9 mouse cellular contexts compared by ENCODE assay signal in the genomic region with DNA sequence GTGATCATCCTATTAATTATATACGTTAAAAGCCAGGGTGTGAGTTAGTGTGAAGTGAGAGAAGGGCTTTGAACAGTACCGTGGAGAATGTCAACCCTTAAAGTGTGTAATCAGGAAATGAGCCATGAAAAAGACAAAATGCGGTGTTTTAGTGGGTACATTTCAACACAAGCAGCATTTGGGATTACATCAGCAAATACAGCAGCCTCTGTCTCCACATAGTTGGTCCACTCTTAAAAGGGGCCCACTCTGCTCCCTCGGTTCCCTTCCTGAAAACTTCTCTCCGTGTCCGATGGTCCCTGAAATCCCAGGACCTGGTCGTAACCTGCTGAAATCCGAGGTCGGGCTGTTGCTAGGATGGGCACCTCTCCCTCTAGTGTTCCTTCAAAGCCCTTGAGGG. TPM values are rescaled to one million over a fixed set of nuclear protein-coding genes. Genes with fewer than 3 reads are reported as not detected.
A peak's percentile ranks its signal among the peaks of the same experiment; 100 is the strongest.
DNase-seq lines count a peak whose midpoint lies in the region; ATAC-seq and TF ChIP-seq lines count a peak whose summit lies in the region.
"Had no signal": no experiment of that assay in that cellular context is flagged by ENCODE, and none has a peak within 500 bp of the region (broad histone marks: within the 10 kb centered on the region; RNA-seq: fewer than 3 reads in every experiment).

No protein-coding gene starts in this region.

- H3K9me3 ChIP-seq in embryonic facial prominence, embryonic 11.5 days (replicated peaks; ENCODE audit: control insufficient read depth, low read length): no peaks in the 10 kb centered on the region
- H3K9me3 ChIP-seq in intestine, postnatal 0 days (ENCODE audit: control insufficient read depth): no peaks in the 10 kb centered on the region
- H3K9me3 ChIP-seq in neural tube, embryonic 13.5 days: no peaks in the 10 kb centered on the region

- no peak for DNase-seq in layer of hippocampus, adult 2 months (ENCODE audit: low spot score in 2 of 2)
- DNase-seq in layer of hippocampus, postnatal 10 days (ENCODE audit: low spot score in 2 of 2): no peak
- DNase-seq in embryonic facial prominence, embryonic 11.5 days (ENCODE audit: low spot score): no peak
- DNase-seq in gastrocnemius, postnatal 10 days: no peak
- DNase-seq in thymus, postnatal 0 days (ENCODE audit: low spot score): no peak

- TF ChIP-seq CTCF in layer of hippocampus, adult 2 months (conservative IDR thresholded peaks at IDR 0.05): peak; percentile 20; the same call in 1 of the 2 replicates
- no peak; the same call in 1 of the 2 replicates for TF ChIP-seq CTCF in intestine, postnatal 0 days (IDR thresholded peaks at IDR 0.05; ENCODE audit: low read depth)

- H3K27ac ChIP-seq in layer of hippocampus, adult 2 months: peak overlapping the region; percentile 74
- H3K27ac ChIP-seq in embryonic facial prominence, embryonic 11.5 days (replicated peaks; ENCODE audit: low read depth, low read length): peak overlapping the region; percentile 70; the same call in 1 of the 2 replicates
- H3K27ac ChIP-seq in intestine, postnatal 0 days (ENCODE audit: low read depth, low read length): no peak overlapping the region
- H3K27ac ChIP-seq in neural tube, embryonic 13.5 days (replicated peaks): peak overlapping the region; percentile 90

- WGBS in embryonic facial prominence, embryonic 11.5 days: 1% methylated on average over 9 of the region's 9 CpGs
- WGBS in intestine, postnatal 0 days: under 1% methylated on average over 9 of the region's 9 CpGs
- WGBS in neural tube, embryonic 13.5 days: under 1% methylated on average over 9 of the region's 9 CpGs

- no peaks in the 10 kb centered on the region for H3K4me1 ChIP-seq in embryonic facial prominence, embryonic 11.5 days (ENCODE audit: control insufficient read depth, insufficient read depth, low read length)
- H3K4me1 ChIP-seq in intestine, postnatal 0 days (replicated peaks; ENCODE audit: control insufficient read depth, insufficient read depth, low read length): no peaks in the 10 kb centered on the region; the same call in 1 of the 2 replicates
- peaks cover 30% of the 10 kb centered on the region for H3K4me1 ChIP-seq in neural tube, embryonic 13.5 days (replicated peaks)

- peak overlapping the region; percentile 78 for H3K4me2 ChIP-seq in embryonic facial prominence, embryonic 11.5 days (ENCODE audit: low read depth, low read length)
- peak overlapping the region; percentile 87 for H3K4me2 ChIP-seq in intestine, postnatal 0 days (replicated peaks; ENCODE audit: low read depth)
- H3K4me2 ChIP-seq in neural tube, embryonic 13.5 days: peak overlapping the region; percentile 82

- ATAC-seq in embryonic facial prominence, embryonic 11.5 days (replicated peaks; ENCODE audit: insufficient number of reproducible peaks, low FRiP score, low TSS enrichment, low read depth): peak; percentile 11; the same call in 1 of the 2 replicates
- no peak for ATAC-seq in intestine, postnatal 0 days
- ATAC-seq in neural tube, embryonic 13.5 days (ENCODE audit: low read depth): peak; percentile 3
- no peak for ATAC-seq in megakaryocyte-erythroid progenitor cell, adult 5-6 weeks (replicated peaks; ENCODE audit: low FRiP score, low TSS enrichment, poor library complexity, severe bottlenecking)

- peak overlapping the region; percentile 72 for H3K9ac ChIP-seq in embryonic facial prominence, embryonic 11.5 days (replicated peaks; ENCODE audit: low read length)
- peak overlapping the region; percentile 83; the same call in 1 of the 2 replicates for H3K9ac ChIP-seq in intestine, postnatal 0 days (ENCODE audit: low read depth, low read length)
- H3K9ac ChIP-seq in neural tube, embryonic 13.5 days: peak overlapping the region; percentile 77

- H3K36me3 ChIP-seq in embryonic facial prominence, embryonic 11.5 days (replicated peaks; ENCODE audit: control insufficient read depth, insufficient read depth, low read depth, low read length): no peaks in the 10 kb centered on the region; the same call in 1 of the 2 replicates
- peaks cover 23% of the 10 kb centered on the region; the same call in 1 of the 2 replicates for H3K36me3 ChIP-seq in intestine, postnatal 0 days (ENCODE audit: control insufficient read depth, insufficient read depth)
- H3K36me3 ChIP-seq in neural tube, embryonic 13.5 days: peaks cover 23% of the 10 kb centered on the region

- H3K4me3 ChIP-seq in layer of hippocampus, adult 2 months: peak overlapping the region; percentile 66
- H3K4me3 ChIP-seq in embryonic facial prominence, embryonic 11.5 days (ENCODE audit: low read depth, low read length): peak overlapping the region; percentile 83
- peak overlapping the region; percentile 93 for H3K4me3 ChIP-seq in intestine, postnatal 0 days (ENCODE audit: low read depth, low read length)
- peak overlapping the region; percentile 86 for H3K4me3 ChIP-seq in neural tube, embryonic 13.5 days

- no peaks in the 10 kb centered on the region for H3K27me3 ChIP-seq in embryonic facial prominence, embryonic 11.5 days (ENCODE audit: control insufficient read depth, insufficient read depth, low read length)
- H3K27me3 ChIP-seq in intestine, postnatal 0 days (replicated peaks; ENCODE audit: control insufficient read depth, insufficient read depth, low read length): no peaks in the 10 kb centered on the region
- H3K27me3 ChIP-seq in neural tube, embryonic 13.5 days: no peaks in the 10 kb centered on the region

RNA-seq across cellular contexts. Expression of a gene that starts 0.7 kb away (rescaled TPM):
- 10 to 100 TPM; 69.6 to 70.8 TPM for total RNA-seq in layer of hippocampus, adult 2 months (2021)
- total RNA-seq in layer of hippocampus, postnatal 10 days (2021): 10 to 100 TPM; 89.4 to 93.7 TPM
- 285 and 303 TPM in 2 replicates for polyA plus RNA-seq in embryonic facial prominence, embryonic 11.5 days (2014; fragmentation: Nextera tagmentation; extraction: Ambion mirVana)
- polyA plus RNA-seq in intestine, postnatal 0 days (2015; fragmentation: Nextera tagmentation; extraction: Ambion mirVana): 105 and 111 TPM in 2 replicates
- polyA plus RNA-seq in neural tube, embryonic 13.5 days (2015; fragmentation: Nextera tagmentation; extraction: Ambion mirVana): 218 and 255 TPM in 2 replicates
- total RNA-seq in megakaryocyte-erythroid progenitor cell, adult 5-6 weeks (2014; fragmentation: Nextera tagmentation): 89.7 and 104 TPM in 2 replicates
- total RNA-seq in megakaryocyte-erythroid progenitor cell, adult 5-6 weeks (2017): 129 and 147 TPM in 2 replicates
- total RNA-seq in gastrocnemius, postnatal 10 days (2021): 10 to 100 TPM; 69.3 to 73.4 TPM
- 201 and 206 TPM in 2 replicates for polyA plus RNA-seq in thymus, postnatal 0 days (2015; fragmentation: Nextera tagmentation; extraction: Ambion mirVana)

RNA-seq across cellular contexts. Expression of a gene that starts 26.9 kb away (rescaled TPM):
- total RNA-seq in layer of hippocampus, adult 2 months (2021): not detected
- not detected for total RNA-seq in layer of hippocampus, postnatal 10 days (2021)
- not detected in 2 replicates for polyA plus RNA-seq in embryonic facial prominence, embryonic 11.5 days (2014; fragmentation: Nextera tagmentation; extraction: Ambion mirVana)
- 0.51 TPM in 1 of 2 replicates, not detected in the other for polyA plus RNA-seq in intestine, postnatal 0 days (2015; fragmentation: Nextera tagmentation; extraction: Ambion mirVana)
- not detected in 2 replicates for polyA plus RNA-seq in neural tube, embryonic 13.5 days (2015; fragmentation: Nextera tagmentation; extraction: Ambion mirVana)
- not detected in 2 replicates for total RNA-seq in megakaryocyte-erythroid progenitor cell, adult 5-6 weeks (2014; fragmentation: Nextera tagmentation)
- not detected in 2 replicates for total RNA-seq in megakaryocyte-erythroid progenitor cell, adult 5-6 weeks (2017)
- not detected for total RNA-seq in gastrocnemius, postnatal 10 days (2021)
- polyA plus RNA-seq in thymus, postnatal 0 days (2015; fragmentation: Nextera tagmentation; extraction: Ambion mirVana): not detected in 2 replicates
- total RNA-seq: left cerebral cortex, postnatal 4 days had no signal

RNA-seq across cellular contexts. Expression of a gene that starts 47.1 kb away (rescaled TPM):
- total RNA-seq in layer of hippocampus, adult 2 months (2021): 10 to 100 TPM; 43.8 to 46.0 TPM
- 10 to 100 TPM; 51.7 to 54.1 TPM for total RNA-seq in layer of hippocampus, postnatal 10 days (2021)
- 54.2 and 58.3 TPM in 2 replicates for polyA plus RNA-seq in embryonic facial prominence, embryonic 11.5 days (2014; fragmentation: Nextera tagmentation; extraction: Ambion mirVana)
- polyA plus RNA-seq in intestine, postnatal 0 days (2015; fragmentation: Nextera tagmentation; extraction: Ambion mirVana): 29.0 and 29.6 TPM in 2 replicates
- 46.1 and 53.1 TPM in 2 replicates for polyA plus RNA-seq in neural tube, embryonic 13.5 days (2015; fragmentation: Nextera tagmentation; extraction: Ambion mirVana)
- 65.1 and 68.0 TPM in 2 replicates for total RNA-seq in megakaryocyte-erythroid progenitor cell, adult 5-6 weeks (2014; fragmentation: Nextera tagmentation)
- 79.2 and 80.2 TPM in 2 replicates for total RNA-seq in megakaryocyte-erythroid progenitor cell, adult 5-6 weeks (2017)
- total RNA-seq in gastrocnemius, postnatal 10 days (2021): 10 to 100 TPM; 44.9 to 47.0 TPM
- 32.8 and 36.3 TPM in 2 replicates for polyA plus RNA-seq in thymus, postnatal 0 days (2015; fragmentation: Nextera tagmentation; extraction: Ambion mirVana)

Comparison
In these comparisons a context has a peak if more than half of its experiments do, and no peak if none do; other contexts are left out.
1. ATAC-seq: peak in embryonic facial prominence, embryonic 11.5 days (single experiment) and neural tube, embryonic 13.5 days (single experiment); none in intestine, postnatal 0 days (single experiment) and megakaryocyte-erythroid progenitor cell, adult 5-6 weeks (single experiment).
2. Peak in every context shown above with its lines, with median percentiles within 50 percentile points of each other: H3K4me3 ChIP-seq, H3K4me2 ChIP-seq and H3K9ac ChIP-seq.